Comparison of ENCODE assay signal across 8 mouse cellular contexts in the genomic region with DNA sequence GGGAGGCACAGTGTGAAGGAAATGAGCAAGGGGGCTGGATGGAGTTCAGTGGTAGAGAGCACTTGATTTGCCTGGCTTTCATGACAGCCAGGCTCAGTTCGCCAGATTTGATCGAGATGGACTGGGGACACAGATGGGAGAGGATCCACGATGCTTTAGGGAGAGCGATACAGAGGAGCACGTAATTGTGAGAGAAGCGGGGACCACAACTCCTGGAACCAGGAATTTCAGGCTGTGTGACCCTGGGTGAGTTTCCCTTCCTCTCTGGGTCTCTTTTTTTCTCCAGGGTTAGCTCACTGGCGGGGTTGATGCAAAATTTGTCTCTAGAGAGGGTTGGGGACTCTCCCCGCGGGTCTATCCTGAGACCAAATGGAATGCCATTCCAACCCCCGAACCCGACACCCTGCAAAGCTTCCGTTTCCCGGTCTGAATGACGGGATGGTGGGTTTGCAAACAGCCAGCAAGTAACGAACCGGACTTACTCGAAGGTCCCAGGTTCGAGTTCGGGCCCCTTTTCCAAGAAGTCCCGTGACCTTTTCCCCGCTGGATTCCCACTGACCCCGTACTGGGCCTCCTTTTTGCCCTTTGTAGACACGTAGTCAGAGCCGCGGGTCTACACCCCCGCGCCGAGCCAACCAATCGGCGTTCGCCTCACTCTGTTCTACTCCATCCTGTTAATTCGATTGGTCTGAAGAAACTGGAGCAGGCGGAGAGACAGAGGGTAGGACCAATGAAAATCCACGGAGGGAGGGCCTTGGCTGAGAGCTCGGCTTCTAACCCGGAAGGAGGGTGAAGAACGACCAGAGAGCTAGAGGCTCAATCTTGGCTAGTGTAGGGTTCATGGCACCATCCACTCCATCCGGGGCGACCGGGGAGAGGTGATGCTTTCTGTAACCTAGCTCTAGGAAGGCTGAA. TPM values are rescaled to one million over a fixed set of nuclear protein-coding genes. Genes with fewer than 3 reads are reported as not detected.
A peak's percentile ranks its signal among the peaks of the same experiment; 100 is the strongest.
DNase-seq lines count a peak whose midpoint lies in the region; ATAC-seq lines count a peak whose summit lies in the region.

No protein-coding gene starts in this region.

- ATAC-seq in megakaryocyte progenitor cell, adult 5-6 weeks (replicated peaks; ENCODE audit: poor library complexity): peak; percentile 95

- peak; percentile 92 for DNase-seq in adipocyte (ENCODE audit: low spot score)
- peak; percentile 97 for DNase-seq in embryo, embryonic 10 days (ENCODE audit: low spot score)
- DNase-seq in gastrocnemius, postnatal 10 days: peak; percentile 93
- peak; percentile 99 for DNase-seq in induced T-regulatory cell, adult 2 months (ENCODE audit: low read depth)
- DNase-seq in left cerebral cortex, adult 9 months (ENCODE audit: low spot score in 2 of 2): peak; percentile 95 to 98
- peak; percentile 91 for DNase-seq in right cerebral cortex, postnatal 14 days
- DNase-seq in urinary bladder, postnatal 36 days (ENCODE audit: low spot score in 2 of 2): peak; percentile 96 to 97

RNA-seq across cellular contexts. Expression of gene Isoc2b, which starts 4.2 kb away (rescaled TPM):
- 1 to 10 TPM; 1.9 to 4.3 TPM for total RNA-seq in gastrocnemius, postnatal 10 days (2021)
- 9.1 and 13.4 TPM in 2 replicates for total RNA-seq in megakaryocyte progenitor cell, adult 5-6 weeks (2015)
- 34.9 and 98.1 TPM in 2 replicates for total RNA-seq in megakaryocyte progenitor cell, adult 5-6 weeks (2017)

RNA-seq across cellular contexts. Expression of gene Isoc2a, which starts 11.1 kb away (rescaled TPM):
- total RNA-seq in gastrocnemius, postnatal 10 days (2021): 10 to 100 TPM; 13.3 to 14.3 TPM
- 2.4 and 3.1 TPM in 2 replicates for total RNA-seq in megakaryocyte progenitor cell, adult 5-6 weeks (2015)
- 7.3 and 8.7 TPM in 2 replicates for total RNA-seq in megakaryocyte progenitor cell, adult 5-6 weeks (2017)

RNA-seq across cellular contexts. Expression of gene Shisa7, which starts 21.3 kb away (rescaled TPM):
- under 1 TPM; 0.12 to 0.18 TPM for total RNA-seq in gastrocnemius, postnatal 10 days (2021)
- total RNA-seq in megakaryocyte progenitor cell, adult 5-6 weeks (2015): 0.05 TPM in 1 of 2 replicates, not detected in the other
- not detected in 2 replicates for total RNA-seq in megakaryocyte progenitor cell, adult 5-6 weeks (2017)

RNA-seq across cellular contexts. Expression of gene Gm36210, which starts 40.5 kb away (rescaled TPM):
- under 1 TPM in 1 of 2 experiments, not detected in 1; 0.19 TPM for total RNA-seq in gastrocnemius, postnatal 10 days (2021)
- total RNA-seq in megakaryocyte progenitor cell, adult 5-6 weeks (2015): not detected in 2 replicates
- not detected in 2 replicates for total RNA-seq in megakaryocyte progenitor cell, adult 5-6 weeks (2017)

RNA-seq across cellular contexts. Expression of gene Zfp628, which starts 49.2 kb away (rescaled TPM):
- total RNA-seq in gastrocnemius, postnatal 10 days (2021): 10 to 100 TPM in 1 of 2 experiments, 1 to 10 TPM in 1; 9.9 to 10.5 TPM
- 7.4 and 8.0 TPM in 2 replicates for total RNA-seq in megakaryocyte progenitor cell, adult 5-6 weeks (2015)
- 1.9 and 2.7 TPM in 2 replicates for total RNA-seq in megakaryocyte progenitor cell, adult 5-6 weeks (2017)

Comparison
In these comparisons a context has a peak if more than half of its experiments do, and no peak if none do; other contexts are left out.
1. Peak in every context shown above with its lines: DNase-seq and ATAC-seq.